Mouse (Mus musculus) liver (tissue): ENCODE measurements around the gene Dapk2.

Experiments used
- DNase-seq: peaks from one replicate; pipeline ENCODE4 v3.0.0-alpha.2; 2020; ENCODE audit warnings: mixed read lengths

Dapk2 gene

GRCm38 (mm10) chr9:66237742-66238141 is 79.7 kb downstream of the Dapk2 start:
- DNase-seq = no peak

- peak; percentile 39 for DNase-seq
These were observed 81.2 kb downstream of the Dapk2 start for GRCm38 (mm10) chr9:66239173-66239572.

GRCm38 (mm10) chr9:66239691-66240090 is 81.7 kb downstream of the Dapk2 start:
- no peak for DNase-seq

- DNase-seq = no peak
These were observed 82.5 kb downstream of the Dapk2 start for GRCm38 (mm10) chr9:66240493-66240892.

- peak; percentile 55 for DNase-seq
These were observed 83.0 kb downstream of the Dapk2 start for GRCm38 (mm10) chr9:66240991-66241390.

GRCm38 (mm10) chr9:66241722-66242121 is 83.7 kb downstream of the Dapk2 start:
- DNase-seq = no peak

- no peak for DNase-seq
These were observed 85.2 kb downstream of the Dapk2 start for GRCm38 (mm10) chr9:66243240-66243639.

GRCm38 (mm10) chr9:66244079-66244478 is 86.1 kb downstream of the Dapk2 start:
- DNase-seq = no peak

GRCm38 (mm10) chr9:66245707-66246106 is 87.7 kb downstream of the Dapk2 start:
- DNase-seq = no peak

GRCm38 (mm10) chr9:66249281-66249680 is 91.3 kb downstream of the Dapk2 start:
- DNase-seq = no peak

- DNase-seq = no peak
These were observed 93.2 kb downstream of the Dapk2 start for GRCm38 (mm10) chr9:66251159-66251691.

- DNase-seq = no peak
These were observed 103.7 kb downstream of the Dapk2 start for GRCm38 (mm10) chr9:66261741-66262140.

GRCm38 (mm10) chr9:66263701-66264100 is 105.7 kb downstream of the Dapk2 start:
- no peak for DNase-seq

GRCm38 (mm10) chr9:66265645-66266044 is 107.6 kb downstream of the Dapk2 start:
- no peak for DNase-seq

GRCm38 (mm10) chr9:66266237-66267170 is 108.5 kb downstream of the Dapk2 start:
- DNase-seq = no peak

GRCm38 (mm10) chr9:66268804-66269203 is 110.8 kb downstream of the Dapk2 start:
- DNase-seq = no peak

GRCm38 (mm10) chr9:66270038-66270437 is 112.0 kb downstream of the Dapk2 start:
- DNase-seq = no peak

- no peak for DNase-seq
These were observed 113.7 kb downstream of the Dapk2 start for GRCm38 (mm10) chr9:66271726-66272125.

GRCm38 (mm10) chr9:66273632-66274031 is 115.6 kb downstream of the Dapk2 start:
- DNase-seq = no peak

GRCm38 (mm10) chr9:66274657-66275056 is 116.6 kb downstream of the Dapk2 start:
- no peak for DNase-seq

GRCm38 (mm10) chr9:66275267-66275991 is 117.4 kb downstream of the Dapk2 start:
- DNase-seq = no peak

GRCm38 (mm10) chr9:66276062-66276461 is 118.0 kb downstream of the Dapk2 start:
- DNase-seq = no peak

- DNase-seq = peak; percentile 68
These were observed 118.8 kb downstream of the Dapk2 start for GRCm38 (mm10) chr9:66276697-66277385.
